Mouse (Mus musculus): Measurements from ENCODE around the gene Ptpra. TPM values are rescaled to one million over a fixed set of nuclear protein-coding genes. Genes with fewer than 3 reads are reported as not detected.

Ptpra gene
- polyA plus RNA-seq (2014; fragmentation: Nextera tagmentation; extraction: Ambion mirVana), result 102 TPM in 2 replicates

GRCm38 (mm10) chr2:130449794-130450433, at the start of gene Ptpra:
Ptpra (plus strand) TSS chr2:130450278.
- no peaks in the 10 kb centered on the region for H3K9me3 ChIP-seq (ENCODE audit: control insufficient read depth, low read length)
- H3K4me1 ChIP-seq (replicated peaks; ENCODE audit: control insufficient read depth, insufficient read depth, low read length), result 0 out of 2 replicates have a peak, but pooled peaks cover 2% of the 10 kb centered on the region
- ATAC-seq (ENCODE audit: low FRiP score) (peak; percentile 98), DNase-seq (ENCODE audit: low spot score) (peak; percentile 91)
- no peaks in the 10 kb centered on the region for H3K36me3 ChIP-seq (ENCODE audit: control insufficient read depth, insufficient read depth, low read length)
- H3K4me3 ChIP-seq (ENCODE audit: low read depth, low read length), result peak within 1 kb of the TSS; percentile 91
- WGBS, result 0% methylated on average over 31 of the region's 50 CpGs
- H3K4me2 ChIP-seq (replicated peaks; ENCODE audit: low read depth, low read length), result peak within 1 kb of the TSS; percentile 82
- H3K27ac ChIP-seq (ENCODE audit: low read depth, low read length), result peak within 1 kb of the TSS; percentile 77
- H3K27me3 ChIP-seq (ENCODE audit: control insufficient read depth, insufficient read depth, low read length), result peaks cover 2% of the 10 kb centered on the region; the same call in 1 of the 2 replicates
- H3K9ac ChIP-seq (ENCODE audit: low read depth, low read length), result peak within 1 kb of the TSS; percentile 88

- 83% methylated on average over 4 of the region's 4 CpGs for WGBS
- no peak overlapping the region for H3K4me3 ChIP-seq (ENCODE audit: low read depth, low read length)
- no peaks in the 10 kb centered on the region for H3K9me3 ChIP-seq (ENCODE audit: control insufficient read depth, low read length)
- H3K27ac ChIP-seq (ENCODE audit: low read depth, low read length), result no peak overlapping the region
- no peak overlapping the region for H3K4me2 ChIP-seq (replicated peaks; ENCODE audit: low read depth, low read length)
- H3K4me1 ChIP-seq (replicated peaks; ENCODE audit: control insufficient read depth, insufficient read depth, low read length), result peaks cover 6% of the 10 kb centered on the region; the same call in 1 of the 2 replicates
- no peak for ATAC-seq (ENCODE audit: low FRiP score)
- no peaks in the 10 kb centered on the region for H3K36me3 ChIP-seq (ENCODE audit: control insufficient read depth, insufficient read depth, low read length)
- no peak overlapping the region for H3K9ac ChIP-seq (ENCODE audit: low read depth, low read length)
- DNase-seq (ENCODE audit: low spot score), result no peak
- no peaks in the 10 kb centered on the region; the same call in none of the 2 replicates for H3K27me3 ChIP-seq (ENCODE audit: control insufficient read depth, insufficient read depth, low read length)
Observed at GRCm38 (mm10) chr2:130401891-130402290, 48.2 kb upstream of the Ptpra start.

GRCm38 (mm10) chr2:130404939-130405338, 45.1 kb upstream of the Ptpra start, which contains the start of the genes Gm28372 and 1700020A23Rik:
Gm28372 (plus strand) TSS chr2:130405239.
1700020A23Rik (plus strand) TSS chr2:130405259.
- no peak within 1 kb of the TSS for H3K4me2 ChIP-seq (replicated peaks; ENCODE audit: low read depth, low read length)
- ATAC-seq (ENCODE audit: low FRiP score), result no peak

GRCm38 (mm10) chr2:130406178-130406577, 43.9 kb upstream of the Ptpra start, which contains the start of gene Tmem239:
Tmem239 (plus strand) TSS chr2:130406478.
- ATAC-seq (ENCODE audit: low FRiP score), result no peak
- Histone ChIP-seq H3K27me3 (ENCODE audit: control insufficient read depth, insufficient read depth, low read length) (no peaks in the 10 kb centered on the region), H3K4me3 (ENCODE audit: low read depth, low read length) (no peak within 1 kb of the TSS), H3K9me3 (ENCODE audit: control insufficient read depth, low read length) (no peaks in the 10 kb centered on the region), H3K4me2 (replicated peaks; ENCODE audit: low read depth, low read length) (no peak within 1 kb of the TSS), H3K9ac (ENCODE audit: low read depth, low read length) (no peak within 1 kb of the TSS), H3K36me3 (ENCODE audit: control insufficient read depth, insufficient read depth, low read length) (no peaks in the 10 kb centered on the region), H3K4me1 (replicated peaks; ENCODE audit: control insufficient read depth, insufficient read depth, low read length) (no peaks in the 10 kb centered on the region), H3K27ac (ENCODE audit: low read depth, low read length) (no peak within 1 kb of the TSS)
- no peak for DNase-seq (ENCODE audit: low spot score)
- WGBS, result 75% methylated on average over 2 of the region's 2 CpGs

More at GRCm38 (mm10) chr2:130404939-130405338, 45.1 kb upstream of the Ptpra start, which contains the start of the genes Gm28372 and 1700020A23Rik:
- H3K4me1 ChIP-seq (replicated peaks; ENCODE audit: control insufficient read depth, insufficient read depth, low read length), result no peaks in the 10 kb centered on the region
- H3K27me3 ChIP-seq (ENCODE audit: control insufficient read depth, insufficient read depth, low read length), result no peaks in the 10 kb centered on the region
- WGBS, result 82% methylated on average over 1 of the region's 1 CpGs
- no peak within 1 kb of the TSS for H3K9ac ChIP-seq (ENCODE audit: low read depth, low read length)
- H3K36me3 ChIP-seq (ENCODE audit: control insufficient read depth, insufficient read depth, low read length), result no peaks in the 10 kb centered on the region
- no peak for DNase-seq (ENCODE audit: low spot score)
- no peak within 1 kb of the TSS for H3K27ac ChIP-seq (ENCODE audit: low read depth, low read length)
- H3K9me3 ChIP-seq (ENCODE audit: control insufficient read depth, low read length), result no peaks in the 10 kb centered on the region
- H3K4me3 ChIP-seq (ENCODE audit: low read depth, low read length), result no peak within 1 kb of the TSS

DNA sequence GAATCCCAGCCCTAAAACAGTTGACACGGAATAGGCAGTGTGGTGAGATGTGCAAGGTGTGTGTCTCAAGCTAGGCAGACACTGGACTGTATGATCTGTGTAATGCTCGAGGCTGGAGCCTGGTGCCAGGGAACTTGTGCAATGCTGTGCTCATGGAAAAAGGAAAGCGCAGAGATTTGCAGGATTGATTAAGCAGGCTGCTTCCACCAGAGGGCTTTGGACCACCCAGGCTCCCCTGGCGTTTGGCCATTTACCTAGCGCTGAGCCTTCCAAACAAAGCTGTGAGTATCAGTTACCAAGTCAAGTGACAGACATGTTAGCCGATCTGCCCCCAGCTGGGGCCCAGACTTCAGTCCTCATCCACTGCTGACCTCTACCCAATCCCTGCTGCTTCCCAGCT, 41.9 kb upstream of the Ptpra start:
- Histone ChIP-seq H3K27ac (ENCODE audit: low read depth, low read length) (no peak overlapping the region), H3K9me3 (ENCODE audit: control insufficient read depth, low read length) (no peaks in the 10 kb centered on the region), H3K4me3 (ENCODE audit: low read depth, low read length) (no peak overlapping the region), H3K36me3 (ENCODE audit: control insufficient read depth, insufficient read depth, low read length) (no peaks in the 10 kb centered on the region), H3K9ac (ENCODE audit: low read depth, low read length) (no peak overlapping the region), H3K4me2 (replicated peaks; ENCODE audit: low read depth, low read length) (no peak overlapping the region), H3K4me1 (replicated peaks; ENCODE audit: control insufficient read depth, insufficient read depth, low read length) (no peaks in the 10 kb centered on the region), H3K27me3 (ENCODE audit: control insufficient read depth, insufficient read depth, low read length) (no peaks in the 10 kb centered on the region)
- DNase-seq (ENCODE audit: low spot score), result peak; percentile 64
- no peak for ATAC-seq (ENCODE audit: low FRiP score)
- WGBS, result 18% methylated on average over 6 of the region's 6 CpGs

DNA sequence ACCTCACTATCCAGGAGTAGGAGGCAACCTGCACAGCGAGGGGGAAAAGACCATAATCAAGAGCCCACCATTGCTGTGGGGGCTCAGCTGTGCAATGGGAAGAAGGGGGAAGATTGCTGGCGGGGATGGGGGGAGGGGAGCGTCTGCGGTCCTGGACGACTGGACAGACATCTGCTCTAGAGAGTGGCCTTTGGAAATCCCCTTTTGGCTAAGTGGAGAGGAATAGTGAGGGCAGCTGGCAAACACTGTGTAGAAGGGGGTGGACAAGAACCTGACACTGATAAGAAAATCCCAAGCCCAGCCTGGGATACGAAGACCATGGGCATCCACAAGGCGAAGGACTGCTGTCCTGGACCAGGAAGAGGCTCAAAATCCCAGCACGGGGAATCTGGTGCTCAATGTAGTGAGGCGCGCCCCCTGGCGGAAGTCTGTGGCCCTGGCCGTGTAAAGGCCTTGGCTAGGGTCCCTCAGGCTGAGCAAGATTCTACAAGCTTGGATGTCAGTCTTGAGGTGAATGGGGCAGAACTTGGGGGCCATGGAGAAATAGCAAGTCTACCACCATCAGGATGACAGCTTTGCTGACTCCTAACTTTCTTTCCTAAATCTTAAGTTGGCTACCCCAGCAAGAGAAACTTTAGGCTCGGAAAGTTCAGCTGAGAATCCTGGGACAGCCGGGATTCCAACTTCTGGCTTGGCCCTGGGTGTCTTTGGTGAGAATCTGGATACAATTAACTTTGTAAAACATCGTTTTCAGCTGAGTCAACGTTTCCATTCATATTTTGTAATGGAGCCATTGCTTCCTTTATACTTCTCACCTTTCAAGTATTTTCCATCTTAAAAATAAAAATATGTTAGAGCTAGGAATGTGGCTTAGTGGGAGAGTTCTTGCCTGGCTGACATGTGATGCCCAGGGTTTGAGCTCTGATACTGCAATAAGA, 38.3 kb upstream of the Ptpra start:
- Histone ChIP-seq H3K27me3 (ENCODE audit: control insufficient read depth, insufficient read depth, low read length) (no peaks in the 10 kb centered on the region), H3K9me3 (ENCODE audit: control insufficient read depth, low read length) (no peaks in the 10 kb centered on the region), H3K4me1 (replicated peaks; ENCODE audit: control insufficient read depth, insufficient read depth, low read length) (no peaks in the 10 kb centered on the region), H3K4me2 (replicated peaks; ENCODE audit: low read depth, low read length) (no peak overlapping the region), H3K27ac (ENCODE audit: low read depth, low read length) (no peak overlapping the region), H3K36me3 (ENCODE audit: control insufficient read depth, insufficient read depth, low read length) (no peaks in the 10 kb centered on the region), H3K4me3 (ENCODE audit: low read depth, low read length) (no peak overlapping the region), H3K9ac (ENCODE audit: low read depth, low read length) (no peak overlapping the region)
- peak; percentile 93 for DNase-seq (ENCODE audit: low spot score)
- WGBS, result 34% methylated on average over 16 of the region's 16 CpGs
- peak; percentile 90 for ATAC-seq (ENCODE audit: low FRiP score)

DNA sequence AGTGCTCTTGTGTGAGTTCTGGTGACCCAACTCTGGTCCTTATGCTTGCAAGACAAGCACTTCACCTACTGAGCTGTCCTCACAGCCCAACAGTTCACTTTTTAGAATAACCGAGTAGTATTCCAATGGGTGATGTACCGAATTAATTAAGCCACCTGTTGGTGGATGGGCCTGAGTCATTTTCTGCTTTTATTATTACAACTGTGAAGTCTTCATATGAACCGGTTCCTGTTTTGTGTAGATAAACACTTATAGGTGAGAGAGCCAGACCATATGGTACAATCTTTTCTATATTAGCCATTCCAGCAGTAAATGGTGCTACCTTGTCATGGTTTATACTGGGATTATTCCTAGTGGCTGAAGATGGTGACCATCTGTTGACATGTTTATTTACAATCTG, 37.3 kb upstream of the Ptpra start:
- Histone ChIP-seq H3K4me3 (ENCODE audit: low read depth, low read length) (no peak overlapping the region), H3K4me1 (replicated peaks; ENCODE audit: control insufficient read depth, insufficient read depth, low read length) (no peaks in the 10 kb centered on the region), H3K9ac (ENCODE audit: low read depth, low read length) (no peak overlapping the region), H3K36me3 (ENCODE audit: control insufficient read depth, insufficient read depth, low read length) (no peaks in the 10 kb centered on the region), H3K27me3 (ENCODE audit: control insufficient read depth, insufficient read depth, low read length) (no peaks in the 10 kb centered on the region), H3K27ac (ENCODE audit: low read depth, low read length) (no peak overlapping the region), H3K4me2 (replicated peaks; ENCODE audit: low read depth, low read length) (no peak overlapping the region), H3K9me3 (ENCODE audit: control insufficient read depth, low read length) (no peaks in the 10 kb centered on the region)
- DNase-seq (ENCODE audit: low spot score) (no peak), ATAC-seq (ENCODE audit: low FRiP score) (no peak)
- WGBS, result 74% methylated on average over 3 of the region's 3 CpGs

DNA sequence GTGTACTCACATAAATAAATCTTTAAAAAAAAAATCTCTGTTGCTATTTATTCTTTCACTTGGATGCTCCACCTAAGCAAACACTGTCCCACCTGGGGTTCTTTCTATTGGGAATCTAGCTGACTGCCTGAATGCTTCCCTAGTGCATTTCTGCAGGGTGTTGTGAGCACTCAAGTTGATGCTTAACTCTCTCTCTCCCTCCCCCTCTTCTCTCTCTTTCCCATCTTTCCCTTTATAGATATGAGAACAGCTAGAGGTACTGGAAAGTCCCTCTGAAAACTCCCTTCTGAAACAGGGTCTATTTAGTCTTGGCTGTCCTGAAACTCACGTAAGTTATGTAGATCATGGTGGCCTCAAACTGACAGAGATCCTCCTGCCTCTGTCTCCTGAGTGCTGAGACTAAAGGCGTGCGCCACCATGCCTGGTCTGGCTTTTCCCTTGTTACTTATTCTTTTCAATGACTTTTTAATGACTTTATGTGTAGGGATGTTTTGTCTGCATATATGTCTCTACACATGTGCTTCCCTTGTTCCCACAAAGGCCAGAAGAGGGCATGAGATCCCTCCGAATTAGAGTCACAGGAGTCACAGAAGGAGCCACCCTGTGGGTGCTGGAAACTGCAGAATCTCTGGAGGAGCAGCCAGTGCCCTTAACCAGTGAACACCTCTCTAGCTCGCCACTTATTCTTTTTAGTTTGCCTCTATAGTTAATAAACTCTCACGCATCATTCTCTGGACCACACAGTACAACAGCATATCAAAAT, 35.8 kb upstream of the Ptpra start:
- DNase-seq (ENCODE audit: low spot score) (no peak), ATAC-seq (ENCODE audit: low FRiP score) (no peak)
- H3K4me3 ChIP-seq (ENCODE audit: low read depth, low read length), result no peak overlapping the region
- H3K27me3 ChIP-seq (ENCODE audit: control insufficient read depth, insufficient read depth, low read length), result no peaks in the 10 kb centered on the region
- 71% methylated on average over 6 of the region's 6 CpGs for WGBS
- no peaks in the 10 kb centered on the region for H3K9me3 ChIP-seq (ENCODE audit: control insufficient read depth, low read length)
- no peak overlapping the region for H3K27ac ChIP-seq (ENCODE audit: low read depth, low read length)
- H3K36me3 ChIP-seq (ENCODE audit: control insufficient read depth, insufficient read depth, low read length), result no peaks in the 10 kb centered on the region
- H3K4me1 ChIP-seq (replicated peaks; ENCODE audit: control insufficient read depth, insufficient read depth, low read length), result no peaks in the 10 kb centered on the region
- no peak overlapping the region for H3K9ac ChIP-seq (ENCODE audit: low read depth, low read length)
- no peak overlapping the region for H3K4me2 ChIP-seq (replicated peaks; ENCODE audit: low read depth, low read length)

Data from hindbrain, embryonic 11.5 days (tissue).